Mouse (Mus musculus) stomach, postnatal 0 days (tissue): ENCODE measurements around the gene Zfp365. TPM values are rescaled to one million over a fixed set of nuclear protein-coding genes. Genes with fewer than 3 reads are reported as not detected.
A peak's percentile ranks its signal among the peaks of the same experiment; 100 is the strongest.

Experiments used
- ATAC-seq: fragments of 200-750 bp; cut with Nextera tagmentation; 2 replicates; pipeline ENCODE4 v1.8.0; 2017; ENCODE audit not compliant: low FRiP score, low TSS enrichment
- DNase-seq: peaks from one replicate; pipeline ENCODE4 v3.0.0-alpha.2; 2016; ENCODE audit warnings: low spot score
- H3K27ac ChIP-seq: fragments of 300-500 bp; sonication (generic); replicated peaks from 2 replicates; pipeline ENCODE4 v1.5.1; 2014; ENCODE audit warnings: mild to moderate bottlenecking, control low read depth
- H3K27me3 ChIP-seq: fragments of 300-500 bp; sonication (generic); 2 replicates; pipeline ENCODE4 v1.6.1; 2014; ENCODE audit warnings: low read length; ENCODE audit not compliant: control insufficient read depth, insufficient read depth
- H3K36me3 ChIP-seq: fragments of 300-500 bp; sonication (generic); 2 replicates; pipeline ENCODE4 v1.6.1; 2014; ENCODE audit warnings: low read length, mixed read lengths; ENCODE audit not compliant: control insufficient read depth, insufficient read depth
- H3K4me1 ChIP-seq: fragments of 300-500 bp; sonication (generic); replicated peaks from 2 replicates; pipeline ENCODE4 v1.6.1; 2014; ENCODE audit warnings: antibody characterized with exemption; ENCODE audit not compliant: control insufficient read depth, insufficient read depth
- H3K4me2 ChIP-seq: fragments of 300-500 bp; sonication (generic); replicated peaks from 2 replicates; pipeline ENCODE4 v1.6.1; 2014; ENCODE audit warnings: low read depth, mild to moderate bottlenecking, control low read depth, moderate library complexity
- H3K4me3 ChIP-seq: fragments of 300-500 bp; sonication (generic); 2 replicates; pipeline ENCODE4 v1.5.1; 2014; ENCODE audit warnings: low read depth, low read length, control low read depth
- H3K9ac ChIP-seq: fragments of 300-500 bp; sonication (generic); 2 replicates; pipeline ENCODE4 v1.6.1; 2014; ENCODE audit warnings: mild to moderate bottlenecking, low read length, control low read depth, mixed read lengths
- H3K9me3 ChIP-seq: fragments of 300-500 bp; sonication (generic); 2 replicates; pipeline ENCODE4 v1.6.1; 2016; ENCODE audit warnings: low read length; ENCODE audit not compliant: control insufficient read depth
- CTCF ChIP-seq: IDR thresholded peaks from 2 replicates; pipeline ENCODE4 v1.5.1; 2016; ENCODE audit warnings: antibody characterized with exemption, low read depth, mild to moderate bottlenecking, moderate library complexity
- EP300 ChIP-seq: optimal IDR thresholded peaks from 2 replicates; pipeline ENCODE3; 2016; ENCODE audit warnings: antibody characterized with exemption
- WGBS: fragments of 180-500 bp; shearing (Covaris S2); extraction: QIAGEN DNeasy Blood & Tissue Kit; methylation state at CpG from one replicate; pipeline ENCODE4 v1.1.7; 2014; 5-methylcytosine and 5-hydroxymethylcytosine counted together
- polyA plus RNA-seq: library from polyadenylated mRNA; unstranded; fragments of >200 nt; fragmentation: Nextera tagmentation; extraction: Ambion mirVana; gene quantifications from 2 replicates; pipeline ENCODE4 v1.2.1, GENCODE M21; 2015

Zfp365 gene
- polyA plus RNA-seq, 1 experiment from 2014 or later: 0.57 TPM

- no peaks in the 10 kb centered on the region for H3K36me3 ChIP-seq
- H3K9me3 ChIP-seq: no peaks in the 10 kb centered on the region
- H3K4me3 ChIP-seq: peak overlapping the region; percentile 55
- H3K4me1 ChIP-seq: no peaks in the 10 kb centered on the region
- H3K9ac ChIP-seq: peak overlapping the region; percentile 57
- ATAC-seq: no peak; the same call in 1 of the 2 replicates
- 18% methylated on average over 33 of the region's 33 CpGs for WGBS
- DNase-seq: no peak
- H3K27ac ChIP-seq: no peak overlapping the region
- no peak for TF ChIP-seq CTCF
- TF ChIP-seq EP300: no peak
- H3K4me2 ChIP-seq: peak overlapping the region; percentile 99
- no peaks in the 10 kb centered on the region for H3K27me3 ChIP-seq
Observed at GRCm38 (mm10) chr10:67911447-67912336, 770 bp downstream of the Zfp365 start.

GRCm38 (mm10) chr10:67907931-67908330 lies 4.5 kb downstream of the Zfp365 start:
- ATAC-seq: no peak
- no peaks in the 10 kb centered on the region for H3K4me1 ChIP-seq
- DNase-seq: no peak
- no peak overlapping the region for H3K4me3 ChIP-seq
- no peak overlapping the region for H3K9ac ChIP-seq
- no peaks in the 10 kb centered on the region for H3K36me3 ChIP-seq
- WGBS: 94% methylated on average over 4 of the region's 4 CpGs
- TF ChIP-seq CTCF (no peak), EP300 (no peak)
- no peak overlapping the region for H3K4me2 ChIP-seq
- H3K27ac ChIP-seq: no peak overlapping the region
- no peaks in the 10 kb centered on the region for H3K9me3 ChIP-seq
- no peaks in the 10 kb centered on the region for H3K27me3 ChIP-seq

- H3K27ac ChIP-seq: no peak overlapping the region
- no peak overlapping the region for H3K4me2 ChIP-seq
- no peaks in the 10 kb centered on the region for H3K36me3 ChIP-seq
- no peaks in the 10 kb centered on the region for H3K4me1 ChIP-seq
- TF ChIP-seq EP300 (no peak), CTCF (no peak)
- no peak for ATAC-seq
- WGBS: 91% methylated on average over 2 of the region's 2 CpGs
- H3K4me3 ChIP-seq: no peak overlapping the region
- H3K9me3 ChIP-seq: no peaks in the 10 kb centered on the region
- no peak overlapping the region for H3K9ac ChIP-seq
- H3K27me3 ChIP-seq: no peaks in the 10 kb centered on the region
- no peak for DNase-seq
Observed at GRCm38 (mm10) chr10:67906926-67907325, 5.5 kb downstream of the Zfp365 start.

GRCm38 (mm10) chr10:67906063-67906462 lies 6.4 kb downstream of the Zfp365 start:
- WGBS: 84% methylated on average over 4 of the region's 4 CpGs
- H3K4me3 ChIP-seq: no peak overlapping the region
- H3K4me1 ChIP-seq: no peaks in the 10 kb centered on the region
- H3K36me3 ChIP-seq: no peaks in the 10 kb centered on the region
- DNase-seq: no peak
- no peak for TF ChIP-seq CTCF
- no peak for TF ChIP-seq EP300
- H3K27ac ChIP-seq: no peak overlapping the region
- no peaks in the 10 kb centered on the region for H3K9me3 ChIP-seq
- H3K4me2 ChIP-seq: no peak overlapping the region
- ATAC-seq: no peak
- no peak overlapping the region for H3K9ac ChIP-seq
- H3K27me3 ChIP-seq: no peaks in the 10 kb centered on the region

GRCm38 (mm10) chr10:67903387-67903786 lies 9.1 kb downstream of the Zfp365 start:
- no peak for DNase-seq
- no peak overlapping the region for H3K4me2 ChIP-seq
- no peaks in the 10 kb centered on the region for H3K27me3 ChIP-seq
- no peak overlapping the region for H3K27ac ChIP-seq
- H3K4me1 ChIP-seq: no peaks in the 10 kb centered on the region
- TF ChIP-seq CTCF (no peak), EP300 (no peak)
- no peak overlapping the region for H3K4me3 ChIP-seq
- H3K9me3 ChIP-seq: no peaks in the 10 kb centered on the region
- no peak overlapping the region for H3K9ac ChIP-seq
- no peaks in the 10 kb centered on the region for H3K36me3 ChIP-seq
- ATAC-seq: no peak
- WGBS: 60% methylated on average over 7 of the region's 7 CpGs

- DNase-seq (no peak), ATAC-seq (no peak)
- Histone ChIP-seq H3K9ac (no peak overlapping the region), H3K36me3 (no peaks in the 10 kb centered on the region), H3K4me3 (no peak overlapping the region), H3K4me2 (no peak overlapping the region), H3K27me3 (no peaks in the 10 kb centered on the region), H3K9me3 (no peaks in the 10 kb centered on the region), H3K27ac (no peak overlapping the region), H3K4me1 (no peaks in the 10 kb centered on the region)
- 44% methylated on average over 5 of the region's 5 CpGs for WGBS
- TF ChIP-seq CTCF: no peak
- TF ChIP-seq EP300: no peak
Observed at GRCm38 (mm10) chr10:67901179-67901578, 11.3 kb downstream of the Zfp365 start.
